ENCODE assay signal across 30 mouse cellular contexts in the genomic region with DNA sequence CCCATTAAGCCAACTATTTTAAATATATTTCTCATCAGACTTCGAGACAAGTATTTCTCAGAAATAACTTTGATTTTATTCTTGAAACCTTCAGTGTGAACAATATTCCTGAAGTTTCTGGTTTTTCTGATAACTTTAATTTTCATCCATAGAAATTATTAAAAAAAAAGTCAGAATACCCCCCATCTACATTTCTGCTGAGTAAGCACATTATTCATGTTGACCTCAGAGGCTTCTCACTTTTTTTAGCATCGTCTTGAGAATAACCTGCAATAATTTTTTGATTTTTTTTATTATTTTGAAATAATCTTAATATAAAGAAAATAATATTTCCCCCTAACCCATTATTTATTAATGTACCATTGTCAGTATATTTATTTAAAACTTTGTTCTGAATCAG.
"Had no signal": no experiment of that assay in that cellular context is flagged by ENCODE, and none has a peak within 500 bp of the region (broad histone marks: within the 10 kb centered on the region; RNA-seq: fewer than 3 reads in every experiment).

No protein-coding gene starts in this region.

- H3K9ac ChIP-seq: limb, embryonic 12.5 days; limb, embryonic 13.5 days; limb, embryonic 15.5 days; liver, embryonic 12.5 days; liver, embryonic 13.5 days; liver, embryonic 14.5 days; liver, embryonic 15.5 days; liver, postnatal 0 days; lung, embryonic 14.5 days; lung, embryonic 15.5 days; midbrain, embryonic 12.5 days; midbrain, embryonic 13.5 days; midbrain, embryonic 15.5 days; neural tube, embryonic 12.5 days had no signal

- H3K9me3 ChIP-seq: limb, embryonic 10.5 days; limb, embryonic 12.5 days; limb, embryonic 13.5 days; limb, embryonic 15.5 days; liver, embryonic 12.5 days; liver, embryonic 13.5 days; liver, embryonic 15.5 days; lung, embryonic 15.5 days; midbrain, embryonic 10.5 days; midbrain, embryonic 12.5 days; midbrain, embryonic 13.5 days; midbrain, embryonic 15.5 days; neural tube, embryonic 12.5 days had no signal

- H3K27me3 ChIP-seq: limb, embryonic 12.5 days; limb, embryonic 13.5 days; limb, embryonic 15.5 days; liver, embryonic 12.5 days; liver, embryonic 13.5 days; liver, embryonic 15.5 days; lung, embryonic 15.5 days; megakaryocyte, embryonic 14.5 days; midbrain, embryonic 12.5 days; midbrain, embryonic 13.5 days; midbrain, embryonic 15.5 days; neural tube, embryonic 12.5 days had no signal

- H3K4me2 ChIP-seq: limb, embryonic 12.5 days; limb, embryonic 13.5 days; limb, embryonic 15.5 days; liver, embryonic 11.5 days; liver, embryonic 12.5 days; liver, embryonic 13.5 days; liver, embryonic 15.5 days; lung, embryonic 14.5 days; lung, embryonic 15.5 days; midbrain, embryonic 11.5 days; midbrain, embryonic 12.5 days; midbrain, embryonic 13.5 days; midbrain, embryonic 15.5 days; neural tube, embryonic 12.5 days had no signal

- DNase-seq: left cerebral cortex, postnatal 4 days; liver; liver, embryonic 13.5 days; liver, postnatal 0 days; lung, adult 18-20 months; lung, adult 2 months; lung, embryonic 14.5 days; lung, postnatal 10 days; lung, postnatal 14 days; lung, postnatal 36 days; lung, postnatal 4 days; midbrain, embryonic 14.5 days had no signal

- H3K4me1 ChIP-seq: liver, embryonic 12.5 days; liver, embryonic 13.5 days; liver, embryonic 15.5 days; lung, embryonic 15.5 days; megakaryocyte, embryonic 14.5 days; midbrain, embryonic 10.5 days; midbrain, embryonic 12.5 days; midbrain, embryonic 13.5 days; midbrain, embryonic 15.5 days; neural tube, embryonic 12.5 days had no signal

- H3K4me3 ChIP-seq: limb, embryonic 10.5 days; limb, embryonic 12.5 days; limb, embryonic 13.5 days; limb, embryonic 15.5 days; liver, embryonic 12.5 days; liver, embryonic 13.5 days; liver, embryonic 15.5 days; lung, embryonic 15.5 days; megakaryocyte, embryonic 14.5 days; midbrain, embryonic 10.5 days; midbrain, embryonic 12.5 days; midbrain, embryonic 13.5 days; midbrain, embryonic 15.5 days; myocyte; neural tube, embryonic 12.5 days had no signal

- H3K36me3 ChIP-seq: limb, embryonic 10.5 days; limb, embryonic 12.5 days; limb, embryonic 13.5 days; limb, embryonic 15.5 days; liver, embryonic 12.5 days; liver, embryonic 13.5 days; liver, embryonic 15.5 days; lung, embryonic 15.5 days; midbrain, embryonic 10.5 days; midbrain, embryonic 12.5 days; midbrain, embryonic 13.5 days; midbrain, embryonic 15.5 days; neural tube, embryonic 12.5 days had no signal

- H3K27ac ChIP-seq: limb, embryonic 10.5 days; limb, embryonic 12.5 days; limb, embryonic 13.5 days; limb, embryonic 15.5 days; liver, embryonic 12.5 days; liver, embryonic 13.5 days; liver, embryonic 14.5 days; liver, embryonic 15.5 days; lung, embryonic 15.5 days; macrophage; midbrain, embryonic 10.5 days; midbrain, embryonic 12.5 days; midbrain, embryonic 13.5 days; midbrain, embryonic 15.5 days; neural tube, embryonic 12.5 days had no signal
